Mouse (Mus musculus): Measurements from ENCODE around the gene Chmp3.

Chmp3 gene

DNA sequence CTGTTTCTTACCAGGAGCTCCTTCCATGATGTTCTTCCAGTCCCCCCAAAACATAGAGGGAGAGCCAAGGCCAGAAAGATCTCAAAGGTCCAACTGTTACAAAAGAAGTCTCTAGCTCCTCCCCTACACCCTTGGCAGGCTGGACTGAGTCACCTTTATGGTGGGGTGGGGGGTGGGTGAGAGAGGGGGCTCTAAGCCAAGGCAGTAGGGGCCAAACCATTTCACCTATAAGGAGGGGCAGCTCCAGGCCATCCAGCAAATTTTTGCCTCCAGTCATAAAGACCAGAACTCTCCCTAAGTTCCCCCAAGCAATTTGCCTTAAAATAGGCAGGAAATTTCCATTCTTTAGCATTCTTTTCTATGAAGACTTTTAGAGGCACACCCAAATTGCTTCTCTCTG lies 65.4 kb downstream of the Chmp3 start:
- no peak for DNase-seq (ENCODE audit: low spot score in 2 of 2)

DNA sequence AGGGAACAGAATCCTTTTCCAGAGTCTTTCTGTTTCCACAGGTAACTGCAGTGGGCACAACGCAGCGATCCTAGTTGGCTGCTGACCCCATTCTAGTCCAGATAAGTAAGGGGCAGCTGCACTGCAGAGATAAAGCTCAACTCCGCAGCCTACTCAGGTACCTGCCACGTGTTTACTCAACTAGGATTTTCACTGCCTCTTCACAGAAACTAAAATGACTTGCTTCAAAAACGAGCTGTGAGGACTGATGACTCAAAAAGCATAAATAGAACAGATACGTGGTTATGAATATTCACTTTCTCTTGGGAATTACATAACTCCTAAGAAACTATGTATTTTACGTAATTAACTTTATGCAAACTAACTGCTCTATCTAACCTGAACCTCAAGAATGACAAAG lies 66.4 kb downstream of the Chmp3 start:
- DNase-seq (ENCODE audit: low spot score in 2 of 2) = no peak

DNA sequence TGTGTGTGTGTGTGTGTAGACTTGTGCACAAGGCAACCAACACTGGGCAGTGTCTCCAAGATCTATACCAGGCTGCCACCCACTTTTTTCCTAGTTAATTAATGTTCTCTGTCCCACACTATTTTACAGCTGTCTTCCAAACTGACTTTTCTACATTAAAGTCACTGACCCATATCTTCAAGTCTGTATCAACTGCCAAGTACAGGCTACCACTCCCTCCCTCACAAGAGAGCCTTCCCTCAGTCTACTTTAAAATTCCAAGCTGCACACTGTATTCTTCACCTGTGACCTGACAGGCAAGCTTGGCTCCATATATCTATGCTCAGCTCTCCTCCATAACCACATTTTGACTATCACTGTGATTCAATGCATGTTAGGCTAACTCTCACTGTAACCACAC lies 69.6 kb downstream of the Chmp3 start:
- no peak for DNase-seq (ENCODE audit: low spot score in 2 of 2)

DNA sequence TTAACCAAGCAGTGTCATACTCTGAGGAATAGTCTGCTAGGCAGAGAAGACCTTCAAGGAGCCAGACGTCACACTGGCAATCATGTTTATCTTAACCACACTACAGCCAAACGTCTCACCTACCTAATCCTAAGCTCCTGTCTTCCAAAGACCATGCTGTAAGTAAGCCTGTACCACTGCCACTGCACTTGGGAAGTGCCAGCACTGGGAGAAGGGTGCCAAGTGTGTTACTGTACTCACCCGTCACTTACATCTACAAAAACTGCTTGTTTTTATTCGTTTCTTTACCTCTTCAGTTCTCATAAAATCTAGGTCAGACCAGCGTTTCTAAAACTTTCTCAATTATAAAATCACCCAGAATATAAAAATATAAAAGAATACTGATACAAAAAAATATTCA lies 73.4 kb downstream of the Chmp3 start:
- DNase-seq (ENCODE audit: low spot score in 2 of 2) = no peak

DNA sequence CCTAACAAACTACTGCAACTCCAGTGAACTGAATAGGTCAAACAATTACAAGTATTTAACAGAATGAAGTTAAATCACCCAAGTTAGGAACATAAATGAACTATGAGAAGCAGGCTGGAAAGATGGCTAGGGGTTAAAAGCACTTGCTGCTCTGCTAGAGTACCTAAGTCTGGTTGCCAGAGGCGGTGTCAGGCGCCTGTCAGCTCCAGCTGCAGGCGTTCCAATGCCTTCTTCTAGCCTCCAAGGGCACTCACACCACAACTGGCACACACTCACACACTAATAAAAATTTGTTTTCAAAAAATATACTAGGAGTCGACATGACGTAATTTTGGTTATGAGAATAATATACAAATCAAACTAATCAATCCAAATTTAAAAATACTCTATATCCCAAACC lies 78.0 kb downstream of the Chmp3 start:
- no peak for DNase-seq (ENCODE audit: low spot score in 2 of 2)

DNA sequence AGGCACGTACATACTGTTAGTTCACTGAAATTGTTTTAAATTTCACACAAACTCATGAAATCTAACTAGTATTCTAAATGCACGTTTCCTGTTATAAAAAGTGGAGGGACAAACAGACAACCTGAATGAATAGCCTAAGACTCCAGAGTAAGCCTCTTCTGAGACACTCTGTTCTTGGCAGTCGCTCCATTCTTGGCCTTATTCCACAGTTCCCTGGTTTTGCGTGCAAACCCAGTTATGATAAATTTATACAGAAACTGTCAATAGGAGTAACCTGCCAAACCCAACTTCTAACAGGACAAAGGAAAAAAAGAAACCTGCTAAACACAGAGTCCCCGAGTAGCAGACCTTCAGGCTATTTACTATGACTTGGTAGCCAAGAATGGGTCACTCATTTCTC lies 78.4 kb downstream of the Chmp3 start:
- no peak for DNase-seq (ENCODE audit: low spot score in 2 of 2)

DNA sequence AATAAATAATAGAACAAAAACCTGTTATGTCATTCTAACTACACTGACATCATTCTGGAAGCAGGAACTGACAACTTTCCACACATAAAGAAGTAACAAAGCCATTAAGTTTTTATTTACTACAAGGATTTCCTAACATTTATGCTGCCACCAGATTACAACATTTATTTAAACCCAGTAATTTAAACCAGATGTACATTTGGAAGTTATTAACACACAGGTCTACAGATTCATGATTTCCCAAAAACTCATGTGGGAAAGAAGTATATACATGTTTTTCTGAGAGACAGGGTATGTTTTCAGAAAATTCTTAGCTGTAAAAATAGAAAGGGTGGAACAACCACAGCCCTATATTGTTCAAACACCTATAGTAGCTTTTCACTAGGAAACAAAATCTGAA lies 81.1 kb downstream of the Chmp3 start:
- DNase-seq (ENCODE audit: low spot score in 2 of 2) = no peak

DNA sequence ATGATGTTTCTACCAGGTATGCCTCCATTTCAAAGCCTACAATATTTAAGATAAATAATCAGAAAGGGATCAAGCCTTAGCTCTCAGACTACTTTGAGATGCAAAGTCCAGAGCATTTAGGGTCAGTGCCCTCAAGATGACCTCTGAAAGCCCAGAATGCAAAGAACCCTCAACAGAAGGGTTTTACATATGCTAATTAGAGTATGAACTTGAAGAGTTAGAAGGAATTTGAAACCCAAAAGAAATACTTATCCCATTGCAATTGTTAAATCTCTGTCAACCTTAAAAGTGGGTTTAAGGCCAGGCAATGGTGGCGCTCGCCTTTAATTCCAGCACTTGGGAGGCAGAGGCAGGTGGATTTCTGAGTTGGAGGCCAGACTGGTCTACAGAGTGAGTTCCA lies 82.4 kb downstream of the Chmp3 start:
- no peak for DNase-seq (ENCODE audit: low spot score in 2 of 2)

DNA sequence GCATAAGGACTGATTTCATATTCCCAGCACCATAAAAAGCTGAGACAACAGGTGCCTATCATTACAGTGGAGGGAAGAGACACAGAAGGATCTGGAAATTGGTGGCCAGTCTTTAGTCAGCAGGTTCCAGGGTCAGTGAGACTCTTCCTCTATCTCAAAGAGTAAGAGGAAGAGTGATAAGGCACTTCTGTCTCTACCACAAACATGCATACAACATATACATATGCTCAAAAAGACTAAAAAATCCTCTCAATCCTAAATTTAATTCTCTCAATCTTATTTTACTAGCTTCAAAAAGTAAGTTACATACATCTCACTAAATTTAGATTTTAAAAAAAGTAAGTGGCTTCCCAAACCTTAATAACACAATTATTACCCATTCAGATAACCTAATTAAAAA lies 83.7 kb downstream of the Chmp3 start:
- no peak for DNase-seq (ENCODE audit: low spot score in 2 of 2)

DNA sequence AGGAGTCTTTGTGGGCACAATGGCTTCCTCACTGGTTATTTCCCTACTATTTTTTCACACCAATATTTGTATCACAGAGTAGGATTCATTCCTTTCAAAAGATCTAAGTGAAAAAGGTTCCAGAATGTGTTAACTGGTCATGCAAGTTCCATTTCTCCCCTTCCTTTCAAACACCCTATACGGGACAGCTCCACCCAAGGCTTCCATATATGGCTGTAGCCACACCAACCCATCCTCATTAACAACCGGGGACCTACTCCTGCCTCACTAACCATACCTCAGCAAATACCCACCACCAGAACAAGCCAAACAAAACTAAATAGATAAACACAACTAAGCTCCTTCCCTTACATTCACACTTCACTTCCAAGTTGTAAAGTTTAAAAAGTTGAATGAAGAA lies 87.6 kb downstream of the Chmp3 start:
- no peak for DNase-seq (ENCODE audit: low spot score in 2 of 2)

DNA sequence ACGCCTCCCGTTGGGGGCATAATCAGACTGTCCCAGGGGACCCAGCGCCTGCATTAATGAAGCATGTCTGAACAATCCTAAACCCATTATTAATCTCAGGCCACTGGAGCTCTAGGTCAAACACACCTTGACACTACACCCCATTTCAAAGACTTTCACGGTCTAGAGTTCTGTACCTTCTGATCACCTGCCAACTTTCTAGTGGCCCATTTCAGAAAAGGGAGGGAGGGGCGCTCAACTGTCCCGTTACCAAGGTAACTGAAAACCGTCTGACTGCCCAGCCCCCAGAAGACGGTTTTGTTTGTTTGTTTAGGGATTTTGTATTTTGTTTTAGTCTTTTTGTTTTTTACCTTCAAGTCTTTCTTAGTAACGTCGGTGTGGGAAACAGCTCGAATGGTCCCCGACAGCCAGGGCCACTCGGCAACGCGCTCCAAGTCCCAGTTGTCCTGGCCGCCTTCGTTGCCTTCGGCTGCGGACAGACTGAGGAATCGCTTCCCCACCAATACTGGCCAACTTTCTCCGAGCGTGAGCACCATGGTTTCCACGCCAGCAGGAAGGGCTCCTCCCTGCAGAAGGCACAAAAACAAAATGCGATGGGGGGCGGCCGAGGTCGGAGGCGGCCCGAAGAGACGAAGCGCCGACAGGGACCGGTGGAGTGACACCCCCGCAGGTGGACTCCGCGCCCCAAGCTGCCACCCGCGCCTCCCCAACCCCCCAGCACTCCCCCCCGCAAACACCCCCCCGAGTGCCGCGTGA lies 88.3 kb downstream of the Chmp3 start:
- DNase-seq (ENCODE audit: low spot score in 2 of 2) = peak; percentile 37 to 46

All from frontal cortex, postnatal 14 days (tissue).